Mouse (Mus musculus): ENCODE results near the gene Prr23a3. TPM values are rescaled to one million over a fixed set of nuclear protein-coding genes. Genes with fewer than 3 reads are reported as not detected.

The Prr23a3 gene
- not detected in 2 replicates for polyA plus RNA-seq (2012; rRNA removed)

DNA sequence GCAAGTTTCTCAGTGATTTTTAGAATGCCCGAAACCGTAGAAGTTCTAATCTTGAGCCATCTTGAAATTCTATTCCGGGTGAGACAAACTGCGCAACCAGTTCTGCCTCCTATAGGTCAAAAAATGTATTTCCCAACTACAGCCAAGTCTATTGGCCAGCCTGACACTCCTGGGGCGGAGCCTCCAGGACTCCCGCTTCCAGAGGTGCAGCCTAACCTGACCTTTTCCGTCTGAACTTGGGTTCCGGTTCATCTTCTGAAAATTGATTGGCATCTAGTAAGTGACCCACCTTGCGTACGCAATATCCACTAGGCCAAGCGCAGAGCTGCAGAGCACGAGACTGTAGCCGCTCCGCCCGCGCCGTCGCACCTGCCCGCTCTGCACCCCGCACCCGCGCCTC lies at the start of gene Prr23a3:
Gene Prr23a3, plus strand, starts transcription at position 197 of the 400 bp plus-strand sequence.

DNA sequence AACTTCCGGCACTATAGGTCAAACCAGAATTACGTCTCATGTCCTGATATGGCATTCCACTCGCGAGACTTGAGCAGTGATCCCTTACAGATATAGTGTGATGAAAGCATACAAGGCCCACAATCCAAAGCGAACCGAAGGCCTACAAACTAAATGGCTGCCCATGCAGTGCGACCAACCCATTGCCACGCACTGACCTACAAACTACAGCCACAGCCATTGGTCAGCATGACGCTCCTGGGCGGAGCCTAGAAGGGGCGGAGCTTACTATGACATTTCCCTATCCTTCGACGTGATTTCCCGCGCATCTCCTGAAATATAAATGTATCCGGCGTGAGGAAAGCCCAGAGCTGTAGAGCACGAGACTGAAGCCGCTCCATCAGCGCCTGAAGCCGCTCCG lies 22.4 kb upstream of the Prr23a3 start, which contains the start of gene Prr23a1:
Gene Prr23a1, plus strand, starts transcription at position 387 of the 400 bp plus-strand sequence.

DNA sequence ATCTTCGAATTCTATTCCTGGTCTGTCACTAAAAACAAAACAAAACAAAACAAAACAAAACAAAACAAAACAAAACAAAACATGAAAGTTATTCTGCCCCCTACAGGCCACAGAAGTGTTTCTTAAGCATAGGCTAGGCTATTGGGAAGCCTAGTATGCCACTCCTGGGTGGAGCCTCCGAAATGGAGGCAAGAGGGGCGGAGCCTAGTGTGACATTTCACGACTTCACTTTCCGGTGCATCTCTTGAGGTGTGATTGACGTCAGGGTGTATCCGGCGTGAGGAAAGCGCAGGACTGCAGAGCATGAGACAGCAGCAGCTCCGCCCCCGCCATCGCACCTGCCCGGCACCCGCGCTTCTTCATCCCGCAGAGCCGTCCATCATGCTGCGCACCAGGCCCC lies 8.4 kb upstream of the Prr23a3 start, which contains the start of gene Prr23a2:
Gene Prr23a2, plus strand, starts transcription at position 285 of the 400 bp plus-strand sequence.

DNA sequence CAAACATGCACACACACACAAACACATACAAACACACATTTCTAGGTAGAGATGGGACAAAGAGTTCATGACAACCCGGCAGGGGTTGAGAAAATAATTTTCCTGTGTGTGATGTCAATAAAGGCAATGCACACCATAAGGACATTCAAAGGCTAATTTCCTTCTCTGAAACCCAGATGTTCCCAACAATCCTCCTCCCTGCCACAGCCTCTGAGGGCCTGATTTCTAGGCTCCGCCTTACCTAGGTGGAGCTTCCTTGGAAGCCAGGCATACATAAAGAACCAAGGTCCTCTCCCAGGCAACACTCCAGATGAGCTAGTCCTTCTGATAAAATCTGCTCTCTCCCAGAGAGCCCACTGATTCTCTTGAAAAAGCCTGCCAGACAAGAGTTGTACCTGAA lies 38.3 kb downstream of the Prr23a3 start, which contains the start of gene 7420426K07Rik:
Gene 7420426K07Rik, plus strand, starts transcription at position 301 of the 400 bp plus-strand sequence.

Other genes starting within 250 kb of the Prr23a3 start
- not detected in 2 replicates for gene Prr23a1, start 22.3 kb upstream of the Prr23a3 start, polyA plus RNA-seq (2012; rRNA removed)
- not detected in 2 replicates for gene Prr23a2, start 8.3 kb upstream of the Prr23a3 start, polyA plus RNA-seq (2012; rRNA removed)
- gene 7420426K07Rik, start 38.4 kb downstream of the Prr23a3 start, polyA plus RNA-seq (2012; rRNA removed) = not detected in 2 replicates
- gene Foxl2, start 90.5 kb downstream of the Prr23a3 start, polyA plus RNA-seq (2012; rRNA removed) = not detected in 2 replicates
- 4.6 and 4.7 TPM in 2 replicates for gene Faim, start 121.6 kb downstream of the Prr23a3 start, polyA plus RNA-seq (2012; rRNA removed)
- gene Gm1123, start 170.9 kb downstream of the Prr23a3 start, polyA plus RNA-seq (2012; rRNA removed) = 0.04 and 0.05 TPM in 2 replicates